Mouse (Mus musculus) layer of hippocampus, adult 8-10 months (tissue): ENCODE results near the gene Tmem167. TPM values are rescaled to one million over a fixed set of nuclear protein-coding genes. Genes with fewer than 3 reads are reported as not detected.

Experiments
- DNase-seq, 2 experiments: peaks; one replicate each; pipeline ENCODE4 v3.0.0; 2022; ENCODE audit warnings: low spot score in 2 of 2
- total RNA-seq, 4 experiments: library from RNA; stranded (reverse); gene quantifications; 2 replicates each; pipeline ENCODE4 v1.2.4; 2022

Tmem167 gene
- total RNA-seq, 4 experiments from 2014 or later = 22.0 to 23.8 (median 23.2) TPM

- no peak for DNase-seq
Observed at GRCm38 (mm10) chr13:90182262-90182661, 93.3 kb downstream of the Tmem167 start.

GRCm38 (mm10) chr13:90183536-90183935, 94.6 kb downstream of the Tmem167 start:
- no peak for DNase-seq

- no peak for DNase-seq
Observed at GRCm38 (mm10) chr13:90186694-90187093, 97.8 kb downstream of the Tmem167 start.

GRCm38 (mm10) chr13:90188021-90188420, 99.1 kb downstream of the Tmem167 start:
- DNase-seq = no peak

- DNase-seq = no peak
Observed at GRCm38 (mm10) chr13:90191794-90192193, 102.9 kb downstream of the Tmem167 start.

Other genes with a start within 250 kb of the Tmem167 start
- 10 to 100 TPM; 13.1 to 18.9 (median 16.1) TPM for gene Xrcc4, start 485 bp downstream of the Tmem167 start, total RNA-seq